13 mouse cellular contexts compared by ENCODE assay signal in the genomic region with DNA sequence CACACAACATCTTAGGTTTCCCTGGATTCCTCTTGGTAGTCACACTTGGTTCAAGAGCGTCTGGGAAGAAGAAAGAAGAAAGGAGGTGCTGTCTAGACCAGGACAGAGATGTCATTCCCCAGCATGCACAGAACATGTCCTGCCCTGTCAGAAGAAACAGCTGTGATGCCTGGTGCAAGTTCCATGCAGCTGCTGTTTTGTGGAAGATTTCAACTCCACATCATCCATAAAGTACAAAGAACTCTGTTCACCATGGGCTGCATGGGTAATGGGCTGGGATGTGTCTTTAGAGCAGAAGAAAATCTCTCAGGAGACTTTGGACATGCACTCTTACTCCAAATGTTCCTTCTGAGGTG.
"Had no signal": no experiment of that assay in that cellular context is flagged by ENCODE, and none has a peak within 500 bp of the region (broad histone marks: within the 10 kb centered on the region; RNA-seq: fewer than 3 reads in every experiment).

No protein-coding gene starts in this region.

- DNase-seq: layer of hippocampus, adult 9-11 months; layer of hippocampus, postnatal 36 days; lung, adult 2 months; retina, postnatal 1 day; right cerebral cortex, postnatal 4 days had no signal

- H3K9ac ChIP-seq: intestine, embryonic 15.5 days; kidney, embryonic 15.5 days; limb, embryonic 13.5 days; liver, embryonic 15.5 days; midbrain, embryonic 13.5 days; neural tube, embryonic 12.5 days; stomach, embryonic 15.5 days had no signal

- H3K9me3 ChIP-seq: intestine, embryonic 15.5 days; kidney, embryonic 15.5 days; limb, embryonic 13.5 days; liver, embryonic 15.5 days; midbrain, embryonic 13.5 days; neural tube, embryonic 12.5 days; stomach, embryonic 15.5 days had no signal

- H3K27me3 ChIP-seq: intestine, embryonic 15.5 days; kidney, embryonic 15.5 days; limb, embryonic 13.5 days; liver, embryonic 15.5 days; midbrain, embryonic 13.5 days; neural tube, embryonic 12.5 days; stomach, embryonic 15.5 days had no signal

- ATAC-seq: intestine, embryonic 15.5 days; midbrain, embryonic 13.5 days had no signal

- H3K27ac ChIP-seq: intestine, embryonic 15.5 days; kidney, embryonic 15.5 days; limb, embryonic 13.5 days; liver, embryonic 15.5 days; midbrain, embryonic 13.5 days; neural tube, embryonic 12.5 days; stomach, embryonic 15.5 days had no signal

- H3K4me3 ChIP-seq: intestine, embryonic 15.5 days; kidney, embryonic 15.5 days; limb, embryonic 13.5 days; liver, embryonic 15.5 days; midbrain, embryonic 13.5 days; neural tube, embryonic 12.5 days; stomach, embryonic 15.5 days had no signal

- H3K36me3 ChIP-seq: intestine, embryonic 15.5 days; kidney, embryonic 15.5 days; limb, embryonic 13.5 days; liver, embryonic 15.5 days; midbrain, embryonic 13.5 days; neural tube, embryonic 12.5 days; stomach, embryonic 15.5 days had no signal

- H3K4me2 ChIP-seq: intestine, embryonic 15.5 days; kidney, embryonic 15.5 days; limb, embryonic 13.5 days; liver, embryonic 11.5 days; liver, embryonic 15.5 days; midbrain, embryonic 13.5 days; neural tube, embryonic 12.5 days; stomach, embryonic 15.5 days had no signal

- H3K4me1 ChIP-seq: intestine, embryonic 15.5 days; liver, embryonic 15.5 days; stomach, embryonic 15.5 days had no signal
